Mouse (Mus musculus) cerebellum, adult 9-10 months (tissue): ENCODE measurements around the gene Spns3.
A peak's percentile ranks its signal among the peaks of the same experiment; 100 is the strongest.
"Not testable (repeated sequence)": the region's sequence is repeated elsewhere in the genome, so short reads cannot be mapped to it uniquely, and the experiment has no call there.

Experiments
- DNase-seq: peaks from one replicate; pipeline ENCODE4 v3.0.0; 2022

Gene Spns3

GRCm38 (mm10) chr11:72556470-72556869 is 6.2 kb upstream of the Spns3 start:
- no peak for DNase-seq

DNA sequence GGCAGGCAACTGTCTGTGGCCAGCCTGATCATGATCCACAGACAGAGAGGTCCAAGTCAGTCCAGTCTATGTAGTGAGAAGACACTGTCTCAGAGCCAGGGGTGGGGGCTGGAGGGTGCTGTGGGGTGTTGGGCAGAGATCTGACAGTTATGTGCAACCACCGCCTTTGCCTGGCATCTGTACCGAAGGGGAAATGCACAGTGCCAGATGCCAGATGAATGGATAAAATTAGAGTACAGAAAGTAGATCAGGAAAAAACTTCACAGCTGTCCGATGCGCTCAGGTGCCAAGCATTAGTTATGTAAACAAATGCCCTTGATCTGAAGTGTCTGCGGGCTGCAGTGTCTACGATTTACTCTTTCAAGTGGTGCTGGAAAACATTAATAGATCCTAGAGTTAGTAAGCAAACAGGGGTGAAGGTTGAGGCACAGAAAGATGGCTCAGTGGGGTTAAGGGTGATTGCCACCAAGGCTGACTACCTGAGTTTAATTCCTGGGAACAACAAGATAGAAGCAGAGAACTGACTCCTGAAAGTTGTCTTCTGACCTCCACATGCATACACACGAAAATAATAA is 1.3 kb upstream of the Spns3 start:
- no peak for DNase-seq

- DNase-seq: no peak
Observed at GRCm38 (mm10) chr11:72547181-72547580, 3.1 kb downstream of the Spns3 start.

- no peak for DNase-seq
Observed at GRCm38 (mm10) chr11:72544716-72545115, 5.6 kb downstream of the Spns3 start.

GRCm38 (mm10) chr11:72543692-72544091 is 6.6 kb downstream of the Spns3 start:
- not testable (repeated sequence) for DNase-seq

GRCm38 (mm10) chr11:72542586-72542985 is 7.7 kb downstream of the Spns3 start:
- DNase-seq: no peak

GRCm38 (mm10) chr11:72541928-72542327 is 8.4 kb downstream of the Spns3 start:
- no peak for DNase-seq

- DNase-seq: peak; percentile 73
Observed at GRCm38 (mm10) chr11:72540437-72540836, 9.9 kb downstream of the Spns3 start.

DNA sequence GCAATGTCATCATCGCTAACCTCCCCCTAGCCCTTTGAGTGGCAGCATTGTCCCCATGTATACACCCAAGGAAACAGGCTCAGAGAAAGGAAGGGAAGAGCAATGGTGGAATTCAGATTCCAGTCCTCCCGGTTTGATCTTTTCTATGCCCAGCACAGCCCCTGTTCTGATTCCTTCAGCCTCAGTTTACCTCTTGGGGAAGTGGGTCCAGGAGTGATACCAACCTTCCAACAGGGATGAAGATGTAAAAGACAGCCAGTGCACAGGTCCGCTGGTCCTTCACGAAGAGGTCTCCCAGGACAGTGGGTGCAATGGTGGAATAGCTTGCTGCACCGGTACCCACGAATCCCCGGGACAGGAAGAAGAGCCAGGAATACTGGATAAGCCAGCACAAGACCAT is 11.5 kb downstream of the Spns3 start:
- no peak for DNase-seq

DNA sequence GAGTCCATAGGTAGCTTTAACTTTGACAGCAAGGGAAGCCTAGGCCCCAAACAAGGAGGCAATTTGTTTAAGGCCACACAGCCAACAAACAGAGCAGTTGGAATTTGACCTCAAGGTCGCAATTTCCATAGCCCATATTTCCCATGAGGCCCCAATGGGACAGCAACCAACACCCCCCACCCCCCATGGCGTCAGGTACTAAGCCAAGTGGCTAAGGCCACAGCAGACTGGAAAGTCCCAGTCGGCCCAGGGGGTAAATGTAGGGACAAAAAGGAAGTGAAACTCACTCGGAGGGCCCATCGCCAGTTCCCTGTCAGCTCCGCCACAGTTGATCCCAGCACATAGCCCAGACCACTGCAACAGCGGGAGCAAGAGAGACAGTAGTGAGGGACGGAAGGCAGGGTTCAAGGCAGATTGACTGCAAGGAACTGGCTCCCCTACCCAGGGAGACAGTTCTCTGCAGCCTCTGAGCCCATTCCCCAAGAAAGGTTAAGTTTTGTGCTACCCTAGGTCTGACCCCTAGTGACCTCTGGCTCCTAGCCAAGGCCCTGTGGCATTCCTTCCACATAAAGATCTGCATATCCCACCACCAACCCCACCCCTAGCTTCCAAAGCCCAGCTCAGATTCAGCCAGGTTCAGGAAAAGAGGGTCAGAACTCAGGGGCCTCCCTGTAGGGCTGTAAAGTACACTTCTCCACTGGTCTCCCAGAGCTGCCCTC is 12.1 kb downstream of the Spns3 start:
- no peak for DNase-seq

- no peak for DNase-seq
Observed at GRCm38 (mm10) chr11:72537503-72537902, 12.8 kb downstream of the Spns3 start.

DNA sequence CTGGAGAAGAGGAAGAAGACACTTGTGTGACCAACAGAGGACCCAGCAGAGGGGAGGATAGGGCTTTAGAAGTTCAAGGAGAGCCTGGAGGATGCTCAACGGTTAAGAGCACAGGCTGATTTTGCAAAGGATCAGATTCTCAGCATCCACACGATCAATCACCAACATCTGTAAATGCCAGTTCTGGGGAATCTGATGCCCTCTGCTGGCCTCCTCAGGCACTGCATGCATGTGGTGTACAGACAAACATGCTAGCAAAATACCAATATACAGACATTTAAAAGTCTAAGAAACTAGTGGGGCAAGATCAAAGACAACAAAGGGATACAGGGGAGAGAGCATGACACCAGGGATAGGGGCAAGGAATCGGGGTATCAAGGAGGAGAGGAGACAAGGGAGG is 14.8 kb downstream of the Spns3 start:
- DNase-seq: no peak

DNA sequence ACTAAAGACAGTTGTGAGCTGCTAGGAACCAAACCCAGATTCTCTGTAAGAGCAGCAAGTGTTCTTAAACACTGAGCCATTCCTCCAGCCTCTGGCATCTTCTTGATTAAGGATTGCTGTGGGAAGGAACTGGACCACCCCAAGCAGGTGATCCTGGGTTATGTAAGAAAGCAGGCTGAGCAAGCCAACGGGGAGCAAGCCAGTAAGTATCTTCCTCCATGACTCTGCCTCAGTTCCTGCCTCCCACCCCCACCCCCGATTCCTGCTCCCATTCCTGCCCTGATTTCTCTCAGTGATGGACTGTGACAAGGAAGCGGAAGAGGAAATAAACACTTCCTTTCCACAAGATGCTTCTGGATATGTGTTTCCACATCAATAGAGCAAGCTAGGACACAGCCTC is 17.4 kb downstream of the Spns3 start:
- no peak for DNase-seq

GRCm38 (mm10) chr11:72531632-72532031 is 18.7 kb downstream of the Spns3 start:
- DNase-seq: no peak

DNA sequence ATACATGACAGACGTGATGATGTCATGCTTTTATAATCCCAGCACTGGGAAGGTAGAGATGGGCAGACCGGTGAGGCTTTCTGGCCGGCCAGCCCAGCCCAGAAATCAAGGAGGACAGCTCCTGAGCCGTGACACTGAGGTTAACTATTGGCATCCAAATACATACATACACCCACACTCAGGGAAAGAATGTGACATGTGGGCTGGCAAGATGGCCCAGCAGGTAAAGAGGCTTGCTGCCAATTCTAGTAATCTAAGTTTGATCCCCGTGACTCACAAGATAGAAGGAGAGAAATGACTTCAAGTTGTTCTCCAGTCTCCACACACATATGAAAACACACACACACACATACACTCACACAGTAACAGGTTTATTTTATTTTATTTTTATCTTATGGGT is 19.2 kb downstream of the Spns3 start:
- no peak for DNase-seq

- no peak for DNase-seq
Observed at GRCm38 (mm10) chr11:72526190-72526589, 24.1 kb downstream of the Spns3 start.

DNA sequence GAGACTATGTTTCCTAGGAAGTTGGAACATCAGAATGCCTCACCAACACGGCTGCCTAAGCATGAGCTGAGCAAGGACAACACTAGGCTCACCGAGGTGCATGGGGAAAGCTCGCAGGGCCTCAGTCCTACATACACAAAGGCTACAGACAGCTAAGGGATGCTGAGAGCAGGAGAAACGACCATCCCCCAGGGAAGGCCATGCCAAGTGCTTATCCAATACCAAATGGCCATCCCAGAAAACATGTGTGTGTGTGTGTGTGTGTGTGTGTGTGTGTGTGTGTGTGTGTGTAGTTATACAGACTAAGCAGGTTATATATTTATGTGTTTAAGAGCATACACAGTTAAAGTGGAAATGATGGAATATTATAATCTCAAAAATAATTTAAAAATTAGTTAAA is 26.6 kb downstream of the Spns3 start:
- no peak for DNase-seq

DNA sequence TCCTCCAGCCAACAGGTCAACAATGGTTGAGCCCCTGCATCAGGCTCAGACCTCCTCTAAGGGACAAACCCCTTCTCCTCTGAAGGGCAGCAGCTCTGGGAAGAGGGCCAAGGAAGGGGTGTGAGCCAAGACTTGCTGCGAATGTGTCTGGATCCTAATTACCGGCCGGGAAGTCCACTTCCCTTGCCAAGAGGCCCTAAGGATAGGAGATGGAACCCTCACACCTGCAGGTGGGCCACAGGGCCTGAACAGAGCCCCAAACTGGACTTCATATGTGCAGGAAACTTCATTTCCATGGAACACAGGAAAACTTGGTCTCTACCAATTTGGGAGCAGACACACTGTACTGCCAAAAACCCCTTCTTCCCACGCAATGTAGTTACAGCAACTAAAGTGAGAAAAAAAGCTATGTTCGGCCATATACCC is 27.7 kb downstream of the Spns3 start:
- peak; percentile 28 for DNase-seq

DNA sequence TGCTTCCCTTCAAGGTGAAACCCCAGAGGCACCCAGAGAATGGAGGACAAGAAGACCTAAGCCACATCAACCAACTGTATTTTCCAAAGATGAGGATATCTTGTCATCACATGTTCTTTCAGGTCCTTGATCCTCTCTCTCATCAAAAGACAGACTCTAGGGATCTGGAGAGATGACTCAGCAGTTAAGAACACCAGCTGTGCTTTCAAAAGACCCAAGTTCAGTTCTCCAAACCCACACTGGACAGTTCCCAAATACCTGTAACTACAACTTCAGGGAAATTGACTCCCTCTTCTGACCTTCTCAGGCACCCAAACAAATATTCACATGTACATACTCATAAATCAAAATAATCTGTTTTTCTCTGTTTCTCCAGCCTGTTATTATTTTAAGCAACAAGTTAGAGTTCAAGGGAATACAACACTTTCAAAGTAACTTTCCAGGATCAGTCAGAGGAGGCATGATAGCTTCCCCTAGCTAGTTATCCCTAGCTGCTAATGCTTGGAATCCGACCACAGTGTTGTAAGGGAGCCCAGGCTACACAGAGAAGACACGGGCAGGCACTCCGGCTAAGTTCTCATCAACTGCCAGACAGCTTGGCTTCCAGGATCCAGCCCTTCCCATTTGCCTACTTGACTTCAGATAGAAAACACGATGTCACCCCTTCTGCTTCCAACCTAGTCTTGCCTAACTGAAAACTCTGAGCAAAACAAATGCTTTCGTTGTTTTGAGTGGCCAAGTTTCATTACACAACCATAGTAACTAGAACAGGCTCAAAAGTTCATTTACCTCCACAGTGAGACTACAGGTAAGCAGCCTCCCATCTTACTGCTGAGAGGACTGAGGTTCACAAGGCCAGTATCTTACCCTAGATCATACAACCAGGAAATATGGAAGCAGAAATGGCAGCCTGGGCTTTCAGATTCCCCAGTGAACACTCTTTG is 28.4 kb downstream of the Spns3 start:
- DNase-seq: no peak

GRCm38 (mm10) chr11:72519895-72520294 is 30.4 kb downstream of the Spns3 start:
- DNase-seq: no peak

DNA sequence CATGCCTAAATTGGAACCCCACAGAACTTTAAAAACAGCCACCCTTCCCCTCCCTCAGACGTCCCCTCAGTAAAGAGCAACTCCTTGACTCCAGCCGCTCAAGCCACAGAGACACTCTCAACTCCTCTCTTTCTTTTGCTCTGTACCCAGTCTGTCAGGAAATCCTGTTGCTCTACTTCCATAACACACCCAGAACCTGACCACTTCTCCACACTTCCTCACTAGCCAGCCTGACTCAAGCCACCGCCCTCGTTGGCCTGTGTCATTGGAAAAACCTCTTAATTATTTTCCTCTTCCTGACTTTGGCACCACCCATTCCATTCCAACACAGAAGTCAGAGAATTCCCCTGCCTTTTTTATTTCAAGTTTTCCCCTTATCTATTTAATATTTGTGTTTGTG is 31.1 kb downstream of the Spns3 start:
- DNase-seq: no peak

DNA sequence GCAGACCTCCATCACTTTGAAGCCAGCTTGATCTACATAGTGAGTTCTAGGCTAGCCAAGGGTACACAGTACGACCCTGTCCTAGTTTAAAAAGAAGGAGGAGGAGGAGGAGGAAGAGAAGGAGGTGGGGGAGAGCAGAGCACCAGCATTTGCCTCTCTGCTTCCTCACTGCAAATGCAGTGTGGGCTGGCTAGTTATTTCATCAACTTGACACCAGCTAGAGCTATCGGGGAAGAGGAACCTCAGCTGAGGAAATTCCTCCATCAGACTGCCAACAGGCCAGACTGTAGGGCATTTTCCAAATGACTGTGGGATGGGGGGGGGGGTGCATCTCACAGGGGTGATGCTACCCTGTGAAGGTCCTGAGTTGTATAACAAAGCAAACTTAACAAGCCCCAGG is 31.9 kb downstream of the Spns3 start:
- no peak for DNase-seq

- DNase-seq: no peak
Observed at GRCm38 (mm10) chr11:72514967-72515366, 35.3 kb downstream of the Spns3 start.

- no peak for DNase-seq
Observed at GRCm38 (mm10) chr11:72508651-72509050, 41.7 kb downstream of the Spns3 start.
